Mouse (Mus musculus): ENCODE results near the gene Nktr.

Gene Nktr

DNA sequence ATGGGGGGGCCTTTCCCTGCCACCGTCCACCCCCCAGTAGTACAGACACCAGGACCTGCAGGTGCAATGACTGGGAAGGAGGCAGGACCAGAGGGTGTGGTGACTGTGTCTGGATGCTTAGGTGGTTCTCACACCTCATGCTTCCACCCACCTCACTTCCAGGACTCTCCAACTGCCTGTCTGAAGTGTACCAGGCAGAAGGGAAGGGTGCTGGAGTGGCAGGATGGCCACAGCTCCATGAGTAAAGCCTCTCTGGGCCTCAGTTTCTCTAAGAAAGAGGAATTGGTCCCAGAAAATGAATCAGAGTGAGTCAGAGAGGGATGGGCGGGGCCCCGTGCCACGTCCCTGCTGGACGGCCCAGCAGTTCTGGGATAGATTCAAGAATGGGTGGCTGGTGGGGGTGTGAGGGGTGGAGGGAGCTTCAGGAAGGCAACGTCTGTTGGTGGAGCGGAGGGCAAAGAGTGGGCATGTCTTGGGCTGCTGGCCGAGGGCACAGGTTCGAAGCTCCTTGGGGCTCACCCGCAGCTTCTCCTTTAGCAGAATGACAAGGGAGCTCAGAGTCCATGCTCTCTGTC lies 42.2 kb downstream of the Nktr start:
- DNase-seq (ENCODE audit: low spot score in 2 of 2) = no peak

DNA sequence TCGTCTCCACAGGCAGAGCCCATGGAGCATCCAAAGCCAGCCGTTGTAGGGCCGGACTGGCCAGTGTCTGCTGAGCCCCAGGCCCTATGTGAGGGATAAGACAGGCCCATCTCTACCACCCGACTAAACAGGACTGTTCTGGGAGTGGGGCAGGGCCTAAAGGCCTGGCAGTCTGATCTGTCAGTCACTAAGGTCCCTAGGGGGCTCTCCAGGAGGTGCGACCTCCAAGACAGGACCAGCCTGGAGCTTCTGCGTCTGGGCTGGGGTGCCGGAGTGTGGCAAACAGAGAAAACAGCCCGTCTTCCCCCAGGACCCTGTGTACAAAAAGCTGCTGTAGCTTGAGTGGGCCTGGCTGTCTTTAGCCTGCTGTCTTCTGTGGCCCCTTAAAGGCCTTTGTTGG lies 42.8 kb downstream of the Nktr start:
- no peak for DNase-seq (ENCODE audit: low spot score in 2 of 2)

- no peak for DNase-seq (ENCODE audit: low spot score in 2 of 2)
Measured at GRCm38 (mm10) chr9:121762248-121762647, 43.3 kb downstream of the Nktr start.

- no peak for DNase-seq (ENCODE audit: low spot score in 2 of 2)
Measured at GRCm38 (mm10) chr9:121762761-121763160, 43.8 kb downstream of the Nktr start.

DNA sequence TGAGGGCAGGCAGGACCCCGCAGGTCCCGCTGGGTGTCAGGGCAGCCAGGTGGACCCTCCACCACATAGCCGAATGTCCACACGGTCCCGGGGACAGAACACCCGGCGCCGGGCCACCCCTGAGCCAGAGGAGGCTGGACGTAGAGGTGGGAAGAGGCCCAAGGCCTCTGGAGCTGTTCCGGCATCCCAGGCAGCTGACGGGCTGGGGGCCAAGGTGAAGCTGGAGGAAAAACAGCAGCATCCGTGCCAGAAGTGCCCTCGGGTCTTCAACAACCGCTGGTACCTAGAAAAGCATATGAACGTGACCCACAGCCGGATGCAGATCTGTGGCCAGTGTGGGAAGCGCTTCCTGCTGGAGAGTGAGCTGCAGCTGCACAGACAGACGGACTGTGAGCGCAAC lies 44.7 kb downstream of the Nktr start:
- DNase-seq (ENCODE audit: low spot score in 2 of 2) = no peak

DNA sequence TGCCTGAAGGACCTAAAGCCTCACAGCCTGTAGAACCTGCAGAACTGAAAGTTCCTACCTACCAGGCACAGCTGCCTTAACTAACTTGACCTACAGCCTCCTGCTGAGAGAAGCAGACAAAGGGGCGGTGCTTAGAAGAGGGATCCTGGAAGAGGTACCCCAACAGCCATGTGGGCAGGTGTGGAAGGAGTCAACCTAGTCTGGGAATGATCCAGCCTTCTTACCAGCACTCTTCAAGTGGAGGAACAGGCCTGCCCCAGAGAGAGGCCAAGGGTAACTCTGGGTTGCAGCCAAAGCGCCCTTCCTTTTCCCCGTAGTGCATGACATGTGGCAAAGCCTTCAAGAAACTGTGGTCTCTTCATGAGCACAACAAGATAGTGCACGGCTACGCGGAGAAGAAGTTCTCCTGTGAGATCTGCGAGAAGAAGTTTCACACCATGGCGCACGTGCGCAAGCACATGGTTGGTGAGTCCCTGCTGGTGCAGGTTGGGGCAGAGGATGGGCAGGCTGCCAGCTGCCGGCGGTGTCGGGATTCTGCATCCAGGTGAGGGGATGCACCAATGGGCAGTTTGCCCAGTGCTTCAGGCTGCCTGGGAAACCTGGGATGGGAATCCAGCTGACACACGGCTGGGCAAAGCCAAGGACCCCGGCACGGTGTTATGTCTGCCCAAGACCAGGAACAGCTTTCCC lies 46.3 kb downstream of the Nktr start:
- no peak for DNase-seq (ENCODE audit: low spot score in 2 of 2)

GRCm38 (mm10) chr9:121772412-121772811 lies 53.4 kb downstream of the Nktr start:
- DNase-seq (ENCODE audit: low spot score in 2 of 2) = no peak

GRCm38 (mm10) chr9:121775951-121776350 lies 57.0 kb downstream of the Nktr start:
- DNase-seq (ENCODE audit: low spot score in 2 of 2) = no peak

- DNase-seq (ENCODE audit: low spot score in 2 of 2) = no peak
Measured at GRCm38 (mm10) chr9:121776511-121776910, 57.5 kb downstream of the Nktr start.

DNA sequence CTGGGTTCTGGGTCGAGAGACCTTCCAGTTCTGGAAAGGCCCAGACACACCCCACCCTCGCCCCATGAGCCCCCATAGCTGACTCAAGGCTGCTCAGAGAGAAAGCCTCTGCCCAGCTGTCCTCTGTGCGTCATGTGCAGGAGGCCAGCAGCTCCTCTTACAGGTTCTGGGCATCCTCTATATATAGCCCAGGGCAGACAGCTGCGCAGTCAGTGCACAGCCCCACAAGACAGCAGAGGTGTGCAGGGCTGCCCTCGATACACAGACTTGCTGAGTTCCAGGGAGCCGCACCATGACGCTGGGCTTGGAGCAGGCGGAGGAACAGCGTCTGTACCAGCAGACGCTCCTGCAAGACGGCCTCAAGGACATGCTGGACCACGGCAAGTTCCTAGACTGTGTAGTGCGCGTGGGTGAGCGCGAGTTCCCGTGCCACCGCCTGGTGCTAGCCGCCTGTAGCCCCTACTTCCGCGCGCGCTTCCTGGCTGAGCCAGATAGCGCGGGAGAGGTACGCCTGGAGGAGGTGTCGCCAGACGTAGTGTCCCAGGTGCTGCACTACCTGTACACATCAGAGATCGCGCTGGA lies 58.6 kb downstream of the Nktr start, which contains the start of gene Klhl40:
Gene Klhl40, plus strand, starts transcription at position 124 of the 582 bp plus-strand sequence.
- no peak for DNase-seq (ENCODE audit: low spot score in 2 of 2)

GRCm38 (mm10) chr9:121778066-121778624 lies 59.2 kb downstream of the Nktr start:
- DNase-seq (ENCODE audit: low spot score in 2 of 2) = peak in 1 of 2 experiments; percentile 60

GRCm38 (mm10) chr9:121784801-121785200 lies 65.8 kb downstream of the Nktr start:
- DNase-seq (ENCODE audit: low spot score in 2 of 2) = no peak

DNA sequence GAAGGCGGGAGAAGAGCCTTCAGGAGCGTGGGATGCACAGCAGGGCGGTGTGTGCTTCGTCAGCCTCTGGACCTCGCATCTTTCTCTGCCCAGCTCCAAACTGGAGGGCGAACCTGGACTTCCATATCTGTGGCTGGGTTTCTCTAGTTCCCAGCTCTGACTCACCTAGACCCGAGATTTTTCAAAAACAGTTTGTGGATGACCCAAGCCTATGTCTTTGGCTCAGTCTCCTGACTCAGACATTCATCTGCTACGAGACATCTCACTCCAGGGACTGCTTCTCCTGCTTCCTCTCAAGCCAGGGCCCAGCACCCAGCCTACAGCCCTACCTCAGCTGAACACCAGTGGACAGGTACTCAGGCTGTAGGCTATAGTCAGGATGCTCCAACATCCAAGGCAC lies 66.3 kb downstream of the Nktr start:
- no peak for DNase-seq (ENCODE audit: low spot score in 2 of 2)

DNA sequence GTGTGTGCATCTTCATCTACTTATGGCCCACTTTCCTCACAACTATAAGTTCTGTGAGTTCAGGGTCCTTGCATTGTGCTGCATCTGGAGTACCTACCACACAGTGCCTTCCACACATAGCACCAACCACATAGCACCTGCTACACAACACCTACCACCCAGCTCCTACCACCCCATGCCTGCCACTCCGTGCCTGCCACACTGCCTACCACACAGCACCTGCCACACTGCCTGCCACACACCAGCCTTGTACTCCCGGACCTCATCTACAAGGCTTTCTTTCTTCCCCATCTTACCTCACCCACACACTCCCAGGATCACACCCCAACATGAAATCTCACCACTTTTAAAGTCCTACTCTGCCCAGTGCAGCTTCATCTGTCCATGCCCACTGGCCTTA lies 67.4 kb downstream of the Nktr start:
- DNase-seq (ENCODE audit: low spot score in 2 of 2) = no peak

DNA sequence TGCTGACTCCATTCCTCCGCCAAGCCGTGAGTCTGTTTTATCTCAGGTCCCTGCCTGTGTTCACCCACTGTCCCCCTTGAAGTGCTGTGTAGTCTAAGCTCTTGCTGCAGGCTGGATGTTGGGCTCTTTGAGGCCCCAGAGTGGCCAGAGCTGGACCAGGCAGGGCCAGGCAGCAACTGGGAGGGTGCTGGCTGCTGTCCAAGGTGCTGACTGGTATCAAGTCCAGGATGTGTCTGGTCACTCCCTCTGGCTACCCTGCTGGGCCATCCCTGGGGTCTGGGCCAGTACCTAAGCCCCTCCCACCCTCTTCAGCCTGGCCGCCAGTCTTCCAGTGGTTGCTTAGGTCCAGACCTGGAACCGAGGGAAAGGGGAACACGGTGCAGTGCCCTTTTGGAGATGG lies 72.2 kb downstream of the Nktr start:
- DNase-seq (ENCODE audit: low spot score in 2 of 2) = no peak

DNA sequence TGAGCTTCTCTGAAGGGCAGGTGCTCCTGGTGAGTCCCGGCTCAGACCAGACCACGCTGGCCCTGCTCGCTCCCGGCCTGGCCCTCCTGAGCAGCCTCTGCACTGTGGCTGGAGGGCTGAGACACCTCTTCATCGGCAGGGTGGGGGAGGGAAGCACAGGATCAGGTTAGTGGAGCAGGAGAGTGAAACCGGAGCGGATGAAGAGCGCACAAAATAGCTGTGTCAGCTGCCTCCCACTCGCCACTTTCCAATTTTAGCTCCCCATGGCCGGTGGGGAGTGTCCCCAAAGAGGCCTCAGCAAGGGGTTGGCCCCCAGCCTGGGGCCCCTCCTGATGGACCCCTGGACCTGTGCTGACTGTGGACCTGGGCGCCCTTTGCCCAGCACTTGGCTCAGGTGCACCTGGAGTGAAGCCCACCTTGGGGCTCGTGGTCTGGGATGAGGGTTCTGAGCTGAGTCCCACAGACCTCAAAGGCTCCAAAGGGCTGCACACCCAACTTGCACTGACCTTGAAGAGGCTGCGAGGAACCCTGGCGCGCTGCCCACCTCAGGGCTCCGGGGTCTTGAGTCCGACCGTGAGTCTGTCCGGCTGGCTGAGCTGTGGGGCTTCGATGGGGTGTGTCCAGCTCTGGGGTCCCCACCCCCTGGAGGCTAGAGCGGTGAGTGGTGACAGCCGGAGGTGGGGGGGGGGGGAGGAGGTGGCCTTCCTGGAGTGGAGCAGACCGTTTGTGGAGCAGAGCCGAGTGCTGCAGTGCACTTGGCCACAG lies 73.0 kb downstream of the Nktr start, which contains the start of gene Hhatl:
Gene Hhatl, minus strand, starts transcription at position 751 of the 765 bp plus-strand sequence.
- DNase-seq (ENCODE audit: low spot score in 2 of 2) = no peak

DNA sequence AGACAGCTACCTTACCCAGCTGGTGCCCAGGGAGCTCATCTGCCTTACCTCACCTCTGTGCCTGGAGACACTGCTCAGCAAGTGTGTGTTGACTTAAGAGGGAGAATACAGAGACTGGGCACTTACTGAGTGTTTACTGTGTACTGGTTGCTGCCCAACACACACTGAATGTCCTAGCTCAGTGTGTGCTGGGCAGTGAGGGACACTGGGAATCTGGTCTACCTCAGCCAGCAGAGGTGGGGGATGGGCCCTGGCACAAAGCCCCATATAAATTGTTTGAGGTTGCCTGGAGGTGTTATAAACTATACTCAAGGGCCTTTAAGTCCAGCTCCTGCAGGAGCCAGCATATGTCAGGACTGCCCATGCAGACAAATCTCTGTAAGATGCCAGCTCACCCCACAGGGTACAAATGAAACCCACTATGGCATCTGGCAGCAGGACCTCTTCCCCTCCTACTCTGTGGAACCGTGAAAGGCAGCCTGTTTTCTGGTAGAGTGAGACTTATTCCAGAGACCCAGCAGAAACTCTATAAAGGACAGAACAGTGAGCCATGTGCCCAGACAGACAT lies 76.1 kb downstream of the Nktr start:
- no peak for DNase-seq (ENCODE audit: low spot score in 2 of 2)

- DNase-seq (ENCODE audit: low spot score in 2 of 2) = no peak
Measured at GRCm38 (mm10) chr9:121797722-121798121, 78.8 kb downstream of the Nktr start.

GRCm38 (mm10) chr9:121798887-121799520 lies 80.0 kb downstream of the Nktr start:
- DNase-seq (ENCODE audit: low spot score in 2 of 2) = no peak

DNA sequence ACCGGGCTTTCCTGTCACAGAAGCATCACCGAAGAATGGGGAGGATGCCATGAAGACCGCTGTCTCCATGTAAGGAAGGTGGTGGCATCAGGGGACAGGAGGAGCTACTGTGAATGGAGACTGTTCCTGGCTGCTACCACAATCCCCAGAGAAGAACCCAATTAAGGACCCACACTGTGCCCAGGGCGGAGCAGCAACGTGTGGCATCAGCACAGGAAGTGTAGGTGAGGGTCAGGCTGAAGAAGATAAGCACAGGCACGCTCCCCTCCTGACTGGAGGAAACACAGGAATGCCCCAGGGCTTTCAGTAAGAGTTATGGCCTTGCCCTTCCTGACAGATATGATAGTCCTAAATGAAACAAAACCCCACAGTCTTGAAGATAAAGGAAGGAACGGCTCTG lies 83.8 kb downstream of the Nktr start:
- DNase-seq (ENCODE audit: low spot score in 2 of 2) = no peak
